Mouse (Mus musculus) neural tube, embryonic 12.5 days (tissue): ENCODE results near the gene Abcc4. TPM values are rescaled to one million over a fixed set of nuclear protein-coding genes. Genes with fewer than 3 reads are reported as not detected.
A peak's percentile ranks its signal among the peaks of the same experiment; 100 is the strongest.
"Not testable (repeated sequence)": the region's sequence is repeated elsewhere in the genome, so short reads cannot be mapped to it uniquely, and the experiment has no call there.

ENCODE experiments used
- ATAC-seq: fragments of 200-750 bp; cut with Nextera tagmentation; 2 replicates; pipeline ENCODE4 v1.8.0; 2017; ENCODE audit warnings: low read depth, mild to moderate bottlenecking, moderate TSS enrichment, moderate library complexity; ENCODE audit not compliant: low FRiP score
- H3K27ac ChIP-seq: fragments of 300-500 bp; sonication (generic); 2 replicates; pipeline ENCODE4 v1.5.1; 2016
- H3K27me3 ChIP-seq: fragments of 300-500 bp; sonication (generic); replicated peaks from 2 replicates; pipeline ENCODE4 v1.6.1; 2016; ENCODE audit warnings: mild to moderate bottlenecking
- H3K36me3 ChIP-seq: fragments of 300-500 bp; sonication (generic); 2 replicates; pipeline ENCODE4 v1.6.1; 2016; ENCODE audit warnings: mild to moderate bottlenecking
- H3K4me1 ChIP-seq: fragments of 300-500 bp; sonication (generic); 2 replicates; pipeline ENCODE4 v1.6.1; 2016
- H3K4me2 ChIP-seq: fragments of 300-500 bp; sonication (generic); replicated peaks from 2 replicates; pipeline ENCODE4 v1.6.1; 2016; ENCODE audit warnings: mild to moderate bottlenecking
- H3K4me3 ChIP-seq: fragments of 300-500 bp; sonication (generic); 2 replicates; pipeline ENCODE4 v1.5.1; 2016
- H3K9ac ChIP-seq: fragments of 300-500 bp; sonication (generic); 2 replicates; pipeline ENCODE4 v1.6.1; 2016; ENCODE audit warnings: mild to moderate bottlenecking
- H3K9me3 ChIP-seq: fragments of 300-500 bp; sonication (generic); 2 replicates; pipeline ENCODE4 v1.6.1; 2016; ENCODE audit warnings: mild to moderate bottlenecking
- WGBS: fragments of 180-500 bp; shearing (Covaris S2); methylation state at CpG from one replicate; pipeline ENCODE4 v1.1.7; 2016; 5-methylcytosine and 5-hydroxymethylcytosine counted together
- polyA plus RNA-seq: library from polyadenylated mRNA; unstranded; fragments of >200 nt; fragmentation: Nextera tagmentation; extraction: Ambion mirVana; gene quantifications from 2 replicates; pipeline ENCODE4 v1.2.1, GENCODE M21; 2016

Gene Abcc4
- polyA plus RNA-seq, 1 experiment from 2014 or later: 2.9 TPM

GRCm38 (mm10) chr14:118551061-118551724 lies 154.8 kb downstream of the Abcc4 start:
- no peak overlapping the region for H3K9ac ChIP-seq
- WGBS: 56% methylated on average over 18 of the region's 18 CpGs

DNA sequence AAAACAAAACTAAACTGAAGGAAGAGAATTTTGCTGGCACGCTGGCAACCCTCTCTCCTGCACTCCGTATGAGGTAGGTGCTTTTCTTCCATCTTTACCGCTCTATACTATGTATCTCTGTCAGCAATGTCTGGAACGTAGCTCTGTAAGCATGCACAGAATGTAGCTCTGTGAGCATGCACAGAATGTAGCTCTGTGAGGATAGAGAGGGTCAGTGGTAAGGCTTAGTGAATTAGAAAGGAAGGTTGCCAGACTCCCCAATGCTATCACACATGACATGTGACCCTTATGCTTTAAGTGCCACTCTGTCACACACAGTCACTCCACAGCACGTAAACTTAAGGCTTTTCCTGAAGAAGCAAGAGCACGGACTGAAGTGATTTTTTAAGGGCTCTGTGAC lies 161.5 kb downstream of the Abcc4 start:
- no peaks in the 10 kb centered on the region for H3K27me3 ChIP-seq
- no peaks in the 10 kb centered on the region for H3K9me3 ChIP-seq
- H3K27ac ChIP-seq: no peak overlapping the region
- WGBS: 91% methylated on average over 6 of the region's 6 CpGs
- H3K9ac ChIP-seq: no peak overlapping the region
- H3K4me2 ChIP-seq: no peak overlapping the region
- H3K4me3 ChIP-seq: no peak overlapping the region
- ATAC-seq: no peak
- no peaks in the 10 kb centered on the region for H3K4me1 ChIP-seq
- no peaks in the 10 kb centered on the region for H3K36me3 ChIP-seq

More at GRCm38 (mm10) chr14:118551061-118551724, 154.8 kb downstream of the Abcc4 start:
- Histone ChIP-seq H3K27ac (no peak overlapping the region), H3K36me3 (no peaks in the 10 kb centered on the region), H3K4me1 (peaks cover 9% of the 10 kb centered on the region), H3K27me3 (no peaks in the 10 kb centered on the region), H3K4me3 (no peak overlapping the region), H3K4me2 (peak overlapping the region; percentile 44), H3K9me3 (no peaks in the 10 kb centered on the region)
- ATAC-seq: no peak

DNA sequence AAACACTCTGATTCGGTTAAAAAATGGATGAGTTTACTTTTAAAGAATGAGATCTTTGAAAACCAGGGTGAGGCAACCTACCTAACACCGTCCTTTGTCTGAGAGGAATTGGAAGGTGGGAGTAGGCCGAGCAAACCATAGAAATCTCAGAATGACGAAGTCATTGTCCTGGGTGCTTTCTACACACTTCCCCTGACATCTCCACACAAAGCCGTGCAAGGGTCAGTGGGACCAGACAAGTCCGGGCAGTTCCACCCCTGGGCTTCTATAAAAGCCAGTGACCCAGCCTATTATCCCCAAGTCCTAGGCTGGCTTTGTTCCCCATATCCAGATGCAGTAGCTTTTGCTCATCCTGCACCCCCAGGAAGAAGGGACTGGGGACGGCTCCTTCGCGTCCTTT lies 163.1 kb downstream of the Abcc4 start:
- Histone ChIP-seq H3K4me3 (no peak overlapping the region), H3K27ac (no peak overlapping the region), H3K27me3 (no peaks in the 10 kb centered on the region), H3K9me3 (no peaks in the 10 kb centered on the region), H3K36me3 (no peaks in the 10 kb centered on the region), H3K4me1 (no peaks in the 10 kb centered on the region), H3K4me2 (no peak overlapping the region), H3K9ac (no peak overlapping the region)
- WGBS: 34% methylated on average over 9 of the region's 9 CpGs
- ATAC-seq: no peak

DNA sequence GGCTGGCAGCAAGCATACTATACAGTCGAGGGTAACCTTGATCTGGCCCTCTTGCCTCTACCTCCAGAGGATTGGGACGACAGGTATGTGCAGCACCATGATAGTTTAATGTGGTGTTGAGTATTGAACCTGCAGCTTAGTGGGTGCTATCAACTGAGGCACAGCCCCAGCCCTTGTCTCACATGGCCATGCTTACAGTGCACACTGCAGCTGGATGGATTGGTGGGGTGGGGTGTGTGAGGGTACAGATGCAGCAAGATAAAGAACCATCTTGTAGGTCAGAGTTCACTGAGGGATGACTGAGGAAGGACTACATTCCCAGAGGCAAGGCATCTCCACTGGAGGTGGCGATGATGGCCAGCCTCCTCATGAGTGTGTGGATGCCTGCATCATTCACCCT lies 174.5 kb downstream of the Abcc4 start:
- no peak for ATAC-seq
- no peaks in the 10 kb centered on the region for H3K9me3 ChIP-seq
- WGBS: 83% methylated on average over 3 of the region's 3 CpGs
- no peaks in the 10 kb centered on the region for H3K36me3 ChIP-seq
- no peaks in the 10 kb centered on the region for H3K27me3 ChIP-seq
- no peaks in the 10 kb centered on the region for H3K4me1 ChIP-seq
- no peak overlapping the region for H3K4me2 ChIP-seq
- H3K9ac ChIP-seq: no peak overlapping the region
- H3K27ac ChIP-seq: no peak overlapping the region
- H3K4me3 ChIP-seq: no peak overlapping the region

- Histone ChIP-seq H3K4me3 (no peak overlapping the region), H3K9me3 (no peaks in the 10 kb centered on the region), H3K4me1 (peaks cover 9% of the 10 kb centered on the region; the same call in 1 of the 2 replicates), H3K36me3 (no peaks in the 10 kb centered on the region), H3K9ac (no peak overlapping the region), H3K4me2 (no peak overlapping the region), H3K27me3 (no peaks in the 10 kb centered on the region), H3K27ac (no peak overlapping the region)
- no peak for ATAC-seq
- 68% methylated on average over 9 of the region's 9 CpGs for WGBS
Measured at GRCm38 (mm10) chr14:118514280-118515031, 191.6 kb downstream of the Abcc4 start.

- H3K9me3 ChIP-seq, H3K36me3 ChIP-seq: not testable (repeated sequence)
- WGBS: 95% methylated on average over 6 of the region's 6 CpGs
Measured at GRCm38 (mm10) chr14:118511715-118512114, 194.3 kb downstream of the Abcc4 start.

DNA sequence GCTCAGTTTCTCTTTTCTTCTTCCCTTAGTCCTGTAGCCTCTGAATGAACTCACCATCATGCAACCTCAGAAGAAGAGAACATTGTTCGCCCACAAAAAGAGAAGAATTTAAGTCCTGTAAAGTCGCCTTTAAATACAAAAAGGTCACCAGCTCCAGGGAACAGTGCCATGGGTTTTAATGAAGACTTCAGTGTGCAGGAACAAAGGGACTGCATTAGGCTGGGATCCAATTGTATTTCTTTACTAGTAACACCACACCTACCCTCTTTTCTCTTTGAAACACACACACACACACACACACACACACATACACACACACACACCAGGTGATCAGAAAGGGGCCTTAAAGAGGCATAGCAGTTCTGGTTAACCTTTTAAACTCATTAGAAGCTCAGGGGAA lies 195.2 kb downstream of the Abcc4 start:
- H3K27me3 ChIP-seq: no peaks in the 10 kb centered on the region
- 52% methylated on average over 2 of the region's 2 CpGs for WGBS
- no peak overlapping the region for H3K27ac ChIP-seq
- no peak overlapping the region for H3K4me3 ChIP-seq
- no peak overlapping the region for H3K9ac ChIP-seq
- H3K9me3 ChIP-seq: no peaks in the 10 kb centered on the region
- ATAC-seq: no peak
- no peaks in the 10 kb centered on the region for H3K36me3 ChIP-seq
- peaks cover 19% of the 10 kb centered on the region for H3K4me1 ChIP-seq
- H3K4me2 ChIP-seq: no peak overlapping the region

More at GRCm38 (mm10) chr14:118511715-118512114, 194.3 kb downstream of the Abcc4 start:
- H3K4me2 ChIP-seq, H3K4me3 ChIP-seq, ATAC-seq, H3K27me3 ChIP-seq, H3K27ac ChIP-seq, H3K9ac ChIP-seq: not testable (repeated sequence)
- peaks cover 13% of the 10 kb centered on the region for H3K4me1 ChIP-seq

DNA sequence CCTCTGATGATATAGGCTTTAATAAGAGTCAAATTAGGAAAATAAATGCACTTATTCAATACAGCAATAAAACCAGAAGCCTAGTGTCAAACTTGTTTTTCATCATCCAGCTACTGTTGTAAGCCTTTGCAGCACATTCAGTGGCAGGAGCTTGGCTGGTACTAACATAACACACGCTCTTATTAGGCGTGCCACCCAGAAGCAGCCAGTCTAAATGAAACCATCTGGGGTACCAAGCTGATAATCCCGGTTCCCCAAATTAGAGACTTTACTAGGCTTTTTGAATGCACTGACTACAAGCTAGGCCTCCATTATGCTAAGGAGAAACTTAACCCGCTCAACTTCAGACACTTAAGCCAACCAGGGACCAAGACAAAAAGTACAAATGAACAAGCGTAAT lies 195.8 kb downstream of the Abcc4 start:
- no peak for ATAC-seq
- 90% methylated on average over 5 of the region's 5 CpGs for WGBS
- peaks cover 16% of the 10 kb centered on the region for H3K4me1 ChIP-seq
- H3K9ac ChIP-seq: no peak overlapping the region
- H3K36me3 ChIP-seq: no peaks in the 10 kb centered on the region
- H3K4me3 ChIP-seq: no peak overlapping the region
- no peaks in the 10 kb centered on the region for H3K27me3 ChIP-seq
- H3K4me2 ChIP-seq: no peak overlapping the region
- H3K27ac ChIP-seq: no peak overlapping the region
- H3K9me3 ChIP-seq: no peaks in the 10 kb centered on the region

- no peaks in the 10 kb centered on the region for H3K27me3 ChIP-seq
- no peak overlapping the region for H3K9ac ChIP-seq
- WGBS: 91% methylated on average over 14 of the region's 14 CpGs
- no peak overlapping the region for H3K4me3 ChIP-seq
- no peak for ATAC-seq
- H3K9me3 ChIP-seq: no peaks in the 10 kb centered on the region
- H3K4me1 ChIP-seq: peaks cover 12% of the 10 kb centered on the region
- H3K27ac ChIP-seq: no peak overlapping the region
- no peaks in the 10 kb centered on the region for H3K36me3 ChIP-seq
- no peak overlapping the region for H3K4me2 ChIP-seq
Measured at GRCm38 (mm10) chr14:118507829-118508228, 198.2 kb downstream of the Abcc4 start.

DNA sequence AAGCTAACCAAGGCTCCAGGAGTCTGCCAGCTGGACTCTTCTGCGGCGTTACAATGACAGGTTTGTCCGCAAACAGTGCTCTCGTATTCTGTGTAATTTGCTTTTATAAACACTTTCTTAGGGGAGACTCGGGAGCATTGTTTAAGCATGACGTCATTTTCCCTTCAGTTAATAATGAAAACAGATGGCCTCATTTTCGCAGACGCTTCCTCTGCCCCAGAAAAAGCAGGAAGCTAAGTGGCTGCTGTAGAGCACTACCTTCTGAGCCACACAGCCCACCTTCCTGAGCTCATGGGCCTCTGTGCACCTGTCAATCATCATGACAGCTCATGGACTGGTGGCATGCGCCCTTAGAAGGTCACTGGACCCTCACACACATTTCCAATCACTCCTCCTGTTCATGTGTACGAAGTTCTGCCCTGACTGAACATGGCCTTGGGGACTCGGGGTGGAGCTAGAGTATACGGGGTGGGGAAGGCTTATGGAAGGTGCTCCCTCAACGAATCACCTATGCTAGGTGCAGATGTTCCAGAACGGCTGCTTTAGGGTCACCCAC lies 199.3 kb downstream of the Abcc4 start:
- Histone ChIP-seq H3K27me3 (no peaks in the 10 kb centered on the region), H3K4me3 (no peak overlapping the region)

GRCm38 (mm10) chr14:118496767-118497166 lies 209.3 kb downstream of the Abcc4 start:
- Histone ChIP-seq H3K4me3 (no peak overlapping the region), H3K27me3 (no peaks in the 10 kb centered on the region), H3K4me1 (no peaks in the 10 kb centered on the region), H3K36me3 (no peaks in the 10 kb centered on the region; the same call in 1 of the 2 replicates), H3K9me3 (0 out of 2 replicates have a peak, but pooled peaks cover 10% of the 10 kb centered on the region), H3K9ac (no peak overlapping the region), H3K4me2 (no peak overlapping the region), H3K27ac (no peak overlapping the region)
- no peak for ATAC-seq
- 48% methylated on average over 2 of the region's 2 CpGs for WGBS

More for the DNA sequence above, 199.3 kb downstream of the Abcc4 start:
- Histone ChIP-seq H3K4me1 (peaks cover 10% of the 10 kb centered on the region), H3K9me3 (no peaks in the 10 kb centered on the region), H3K36me3 (no peaks in the 10 kb centered on the region), H3K4me2 (no peak overlapping the region), H3K9ac (no peak overlapping the region), H3K27ac (no peak overlapping the region)
- WGBS: 51% methylated on average over 14 of the region's 14 CpGs
- ATAC-seq: peak; percentile 75

DNA sequence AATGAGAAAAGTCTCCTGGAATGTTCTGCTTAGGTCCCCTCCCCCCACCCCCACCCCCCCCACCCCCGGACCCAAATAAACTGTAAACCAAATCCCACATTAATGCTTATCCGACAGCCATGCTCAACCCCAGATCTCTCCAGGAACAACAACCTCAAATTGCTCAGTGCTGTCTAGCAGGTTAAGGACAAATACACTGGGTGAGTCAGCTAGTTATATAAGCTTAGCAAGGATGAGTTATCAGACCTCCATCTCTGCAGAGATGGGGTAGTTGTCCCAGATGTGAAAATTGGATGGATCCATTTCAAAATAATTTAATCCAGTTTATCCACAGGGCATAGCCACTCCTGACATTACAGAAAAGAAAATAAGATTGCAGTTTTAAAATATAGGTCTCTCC lies 210.6 kb downstream of the Abcc4 start:
- Histone ChIP-seq H3K27me3 (no peaks in the 10 kb centered on the region), H3K4me3 (no peak overlapping the region), H3K9me3 (0 out of 2 replicates have a peak, but pooled peaks cover 10% of the 10 kb centered on the region), H3K4me2 (no peak overlapping the region), H3K36me3 (no peaks in the 10 kb centered on the region; the same call in 1 of the 2 replicates), H3K27ac (no peak overlapping the region), H3K4me1 (peaks cover 12% of the 10 kb centered on the region), H3K9ac (no peak overlapping the region)
- 77% methylated on average over 2 of the region's 2 CpGs for WGBS
- no peak for ATAC-seq
